Mouse (Mus musculus) stomach, postnatal 0 days (tissue): ENCODE measurements around the gene Snx29. TPM values are rescaled to one million over a fixed set of nuclear protein-coding genes. Genes with fewer than 3 reads are reported as not detected.

ENCODE experiments used
- ATAC-seq: fragments of 200-750 bp; cut with Nextera tagmentation; 2 replicates; pipeline ENCODE4 v1.8.0; 2017; ENCODE audit not compliant: low FRiP score, low TSS enrichment
- DNase-seq: peaks from one replicate; pipeline ENCODE4 v3.0.0-alpha.2; 2016; ENCODE audit warnings: low spot score
- H3K27ac ChIP-seq: fragments of 300-500 bp; sonication (generic); replicated peaks from 2 replicates; pipeline ENCODE4 v1.5.1; 2014; ENCODE audit warnings: mild to moderate bottlenecking, control low read depth
- H3K27me3 ChIP-seq: fragments of 300-500 bp; sonication (generic); 2 replicates; pipeline ENCODE4 v1.6.1; 2014; ENCODE audit warnings: low read length; ENCODE audit not compliant: control insufficient read depth, insufficient read depth
- H3K36me3 ChIP-seq: fragments of 300-500 bp; sonication (generic); 2 replicates; pipeline ENCODE4 v1.6.1; 2014; ENCODE audit warnings: low read length, mixed read lengths; ENCODE audit not compliant: control insufficient read depth, insufficient read depth
- H3K4me1 ChIP-seq: fragments of 300-500 bp; sonication (generic); replicated peaks from 2 replicates; pipeline ENCODE4 v1.6.1; 2014; ENCODE audit warnings: antibody characterized with exemption; ENCODE audit not compliant: control insufficient read depth, insufficient read depth
- H3K4me2 ChIP-seq: fragments of 300-500 bp; sonication (generic); replicated peaks from 2 replicates; pipeline ENCODE4 v1.6.1; 2014; ENCODE audit warnings: low read depth, mild to moderate bottlenecking, control low read depth, moderate library complexity
- H3K4me3 ChIP-seq: fragments of 300-500 bp; sonication (generic); 2 replicates; pipeline ENCODE4 v1.5.1; 2014; ENCODE audit warnings: low read depth, low read length, control low read depth
- H3K9ac ChIP-seq: fragments of 300-500 bp; sonication (generic); 2 replicates; pipeline ENCODE4 v1.6.1; 2014; ENCODE audit warnings: mild to moderate bottlenecking, low read length, control low read depth, mixed read lengths
- H3K9me3 ChIP-seq: fragments of 300-500 bp; sonication (generic); 2 replicates; pipeline ENCODE4 v1.6.1; 2016; ENCODE audit warnings: low read length; ENCODE audit not compliant: control insufficient read depth
- CTCF ChIP-seq: IDR thresholded peaks from 2 replicates; pipeline ENCODE4 v1.5.1; 2016; ENCODE audit warnings: antibody characterized with exemption, low read depth, mild to moderate bottlenecking, moderate library complexity
- EP300 ChIP-seq: optimal IDR thresholded peaks from 2 replicates; pipeline ENCODE3; 2016; ENCODE audit warnings: antibody characterized with exemption
- WGBS: fragments of 180-500 bp; shearing (Covaris S2); extraction: QIAGEN DNeasy Blood & Tissue Kit; methylation state at CpG from one replicate; pipeline ENCODE4 v1.1.7; 2014; 5-methylcytosine and 5-hydroxymethylcytosine counted together
- polyA plus RNA-seq: library from polyadenylated mRNA; unstranded; fragments of >200 nt; fragmentation: Nextera tagmentation; extraction: Ambion mirVana; gene quantifications from 2 replicates; pipeline ENCODE4 v1.2.1, GENCODE M21; 2015

Snx29 gene
- polyA plus RNA-seq, 1 experiment from 2014 or later: 4.8 TPM

DNA sequence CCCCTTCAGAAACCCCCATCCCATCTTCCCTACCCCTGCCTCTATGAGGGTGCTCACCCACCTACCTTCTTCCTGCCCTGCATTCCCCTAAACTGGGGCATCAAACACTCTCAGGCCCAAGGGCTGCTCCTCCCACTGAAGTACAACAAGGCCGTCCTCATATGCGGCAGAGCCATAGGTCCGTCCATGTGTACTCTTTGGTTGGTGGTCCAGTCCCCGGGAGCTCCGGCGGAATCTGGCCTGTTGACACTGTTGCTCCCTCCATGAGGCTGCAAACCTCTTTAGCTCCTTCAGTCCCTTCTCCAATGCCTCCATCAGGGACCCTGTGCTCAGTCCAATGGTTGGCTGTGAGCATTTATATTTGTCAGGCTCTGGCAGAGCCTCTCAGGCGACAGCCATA, 219.1 kb downstream of the Snx29 start:
- TF ChIP-seq EP300 (no peak), CTCF (no peak)
- ATAC-seq: no peak
- Histone ChIP-seq H3K27ac (no peak overlapping the region), H3K9me3 (no peaks in the 10 kb centered on the region), H3K4me3 (no peak overlapping the region), H3K9ac (no peak overlapping the region), H3K36me3 (no peaks in the 10 kb centered on the region), H3K4me2 (no peak overlapping the region), H3K27me3 (no peaks in the 10 kb centered on the region), H3K4me1 (no peaks in the 10 kb centered on the region)
- DNase-seq: no peak
- WGBS: 71% methylated on average over 7 of the region's 7 CpGs

DNA sequence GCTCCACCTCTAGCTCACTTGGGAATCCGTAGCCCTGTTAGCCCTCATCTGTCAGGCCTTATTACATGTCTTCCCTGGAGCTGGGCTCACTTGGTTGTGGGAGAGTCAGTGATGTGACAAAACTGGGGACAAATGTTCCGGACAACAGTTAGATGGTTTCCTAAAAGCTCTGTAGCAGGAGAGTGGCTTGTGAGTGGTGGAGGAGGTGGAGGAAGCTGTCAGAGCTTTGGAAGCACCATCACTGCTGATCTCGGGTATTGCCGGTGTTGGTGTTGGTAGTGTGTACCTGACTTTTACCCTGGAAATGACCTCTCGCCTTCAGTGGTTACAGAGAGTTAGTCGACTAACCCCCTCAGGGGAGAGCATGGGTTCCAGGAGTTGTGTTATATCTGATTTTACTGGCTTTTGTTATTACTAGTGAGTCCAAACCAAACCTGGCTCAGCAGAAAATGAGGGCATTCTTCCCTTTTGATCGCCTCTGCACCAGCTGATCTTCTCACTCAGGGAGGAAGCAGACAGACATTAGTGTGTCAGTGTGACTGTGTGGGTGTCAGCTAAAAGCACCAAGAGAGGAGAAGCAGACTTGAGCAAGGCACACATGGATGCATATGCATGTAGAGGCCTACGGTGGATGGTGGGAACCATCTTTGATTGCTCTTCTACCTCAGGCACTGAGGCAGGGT, 227.5 kb downstream of the Snx29 start:
- no peak overlapping the region for H3K27ac ChIP-seq
- no peak overlapping the region for H3K4me3 ChIP-seq
- no peak overlapping the region for H3K9ac ChIP-seq
- 84% methylated on average over 8 of the region's 8 CpGs for WGBS
- H3K27me3 ChIP-seq: no peaks in the 10 kb centered on the region
- ATAC-seq (no peak), DNase-seq (no peak)
- no peaks in the 10 kb centered on the region for H3K36me3 ChIP-seq
- no peak for TF ChIP-seq CTCF
- TF ChIP-seq EP300: no peak
- H3K9me3 ChIP-seq: no peaks in the 10 kb centered on the region
- H3K4me1 ChIP-seq: no peaks in the 10 kb centered on the region
- no peak overlapping the region for H3K4me2 ChIP-seq

DNA sequence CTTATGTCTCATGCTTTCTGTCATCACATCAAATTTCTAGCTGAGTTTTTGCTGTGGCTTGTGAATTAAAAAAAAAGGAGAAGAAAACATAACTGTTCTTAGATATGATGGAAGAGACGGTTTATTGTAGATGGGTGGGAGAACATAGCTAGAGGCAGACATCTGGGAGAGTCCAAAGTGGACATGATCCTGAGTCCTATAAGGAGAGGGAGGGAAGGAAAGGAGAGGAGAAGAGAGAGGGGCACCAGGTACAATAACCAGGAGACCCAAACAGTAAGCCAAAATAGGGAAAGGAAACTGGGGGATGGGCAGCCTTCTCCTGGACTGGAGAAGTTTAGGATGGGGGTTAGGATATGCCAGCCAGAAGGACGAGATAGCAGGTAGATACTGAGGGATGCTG, 239.0 kb downstream of the Snx29 start:
- TF ChIP-seq EP300: no peak
- TF ChIP-seq CTCF: no peak
- no peak for ATAC-seq
- 89% methylated on average over 2 of the region's 2 CpGs for WGBS

DNA sequence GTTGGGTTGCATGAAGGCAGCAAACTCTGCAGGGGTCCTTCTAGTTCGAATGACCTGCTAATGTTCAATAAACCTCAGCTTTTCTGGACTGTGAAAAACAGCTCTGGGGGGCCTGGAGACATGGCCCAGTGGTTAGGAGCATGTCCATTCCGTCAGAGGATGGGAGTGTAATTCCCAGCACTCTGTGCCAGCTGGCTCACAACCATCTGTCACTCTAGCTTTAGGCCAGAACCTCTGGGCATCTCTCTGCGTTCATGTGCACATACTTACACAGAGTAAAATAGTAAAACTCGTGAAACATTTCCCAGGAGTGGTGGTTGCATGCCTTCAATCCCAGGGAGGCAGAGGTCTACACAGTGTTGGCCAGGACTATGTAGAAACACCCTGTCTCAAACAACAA, 241.1 kb downstream of the Snx29 start:
- TF ChIP-seq CTCF (no peak), EP300 (no peak)
- H3K9ac ChIP-seq: no peak overlapping the region
- H3K4me3 ChIP-seq: no peak overlapping the region
- 65% methylated on average over 4 of the region's 4 CpGs for WGBS
- no peaks in the 10 kb centered on the region for H3K27me3 ChIP-seq
- no peak overlapping the region for H3K27ac ChIP-seq
- ATAC-seq (no peak), DNase-seq (no peak)
- H3K36me3 ChIP-seq: no peaks in the 10 kb centered on the region
- no peaks in the 10 kb centered on the region for H3K9me3 ChIP-seq
- no peak overlapping the region for H3K4me2 ChIP-seq
- 0 out of 2 replicates have a peak, but pooled peaks cover 3% of the 10 kb centered on the region for H3K4me1 ChIP-seq

More for the DNA sequence above, 239.0 kb downstream of the Snx29 start:
- Histone ChIP-seq H3K36me3 (no peaks in the 10 kb centered on the region), H3K9ac (no peak overlapping the region), H3K27me3 (no peaks in the 10 kb centered on the region), H3K9me3 (no peaks in the 10 kb centered on the region), H3K4me3 (no peak overlapping the region), H3K27ac (no peak overlapping the region), H3K4me2 (no peak overlapping the region), H3K4me1 (no peaks in the 10 kb centered on the region)
- no peak for DNase-seq

DNA sequence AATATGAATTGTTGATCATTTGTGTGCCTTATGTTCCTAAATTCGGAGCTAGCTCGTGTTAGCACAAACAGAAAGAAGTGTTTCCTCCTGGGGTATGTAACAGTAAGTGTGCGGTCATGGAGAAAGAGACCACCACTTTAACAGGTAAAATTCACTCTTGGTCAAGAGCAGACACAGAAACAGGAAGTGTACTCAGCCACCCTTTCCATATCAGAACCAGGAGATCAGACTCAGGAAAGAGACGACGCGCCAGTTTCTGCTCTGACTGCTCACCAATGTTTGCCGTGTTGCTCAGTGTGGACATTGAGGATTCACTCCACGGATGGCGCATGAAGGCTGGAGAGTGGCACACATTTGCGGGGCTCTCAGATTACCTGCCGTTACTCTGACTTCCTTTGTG, 242.4 kb downstream of the Snx29 start:
- Histone ChIP-seq H3K9me3 (no peaks in the 10 kb centered on the region), H3K27me3 (no peaks in the 10 kb centered on the region), H3K4me1 (0 out of 2 replicates have a peak, but pooled peaks cover 3% of the 10 kb centered on the region), H3K27ac (no peak overlapping the region), H3K9ac (no peak overlapping the region), H3K4me2 (no peak overlapping the region), H3K36me3 (no peaks in the 10 kb centered on the region), H3K4me3 (no peak overlapping the region)
- DNase-seq (no peak), ATAC-seq (no peak)
- WGBS: 61% methylated on average over 11 of the region's 11 CpGs
- no peak for TF ChIP-seq EP300

DNA sequence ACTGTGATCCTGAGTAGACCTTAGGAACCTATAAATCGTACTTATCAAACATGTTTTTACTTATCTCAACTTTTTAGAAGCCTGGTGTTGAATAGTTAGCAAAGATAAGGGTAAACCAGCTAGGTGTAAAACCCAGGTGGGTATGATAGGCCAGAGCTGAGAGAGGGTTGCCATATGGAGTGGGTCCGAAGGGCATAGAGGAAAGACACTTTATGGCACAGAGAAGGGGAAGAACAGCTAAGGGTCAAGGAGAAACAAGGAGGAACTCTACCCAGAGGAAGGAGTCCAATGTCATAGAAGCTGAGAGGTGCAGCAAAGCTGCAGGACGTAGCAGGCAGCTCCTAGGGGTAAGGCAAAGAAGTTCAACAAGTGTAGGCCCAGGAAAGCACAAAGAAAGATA, 244.9 kb downstream of the Snx29 start:
- DNase-seq: no peak
- Histone ChIP-seq H3K36me3 (no peaks in the 10 kb centered on the region), H3K4me1 (0 out of 2 replicates have a peak, but pooled peaks cover 3% of the 10 kb centered on the region), H3K9ac (no peak overlapping the region), H3K27me3 (no peaks in the 10 kb centered on the region), H3K9me3 (no peaks in the 10 kb centered on the region), H3K4me2 (no peak overlapping the region), H3K27ac (no peak overlapping the region), H3K4me3 (no peak overlapping the region)
- TF ChIP-seq CTCF (no peak), EP300 (no peak)
- 53% methylated on average over 3 of the region's 3 CpGs for WGBS
- no peak for ATAC-seq
